Mouse (Mus musculus): ENCODE results near the gene Olfr98. TPM values are rescaled to one million over a fixed set of nuclear protein-coding genes. Genes with fewer than 3 reads are reported as not detected.
"Not testable (repeated sequence)": the region's sequence is repeated elsewhere in the genome, so short reads cannot be mapped to it uniquely, and the experiment has no call there.

The Olfr98 gene
- total RNA-seq, 2 experiments from 2014 or later = not detected

DNA sequence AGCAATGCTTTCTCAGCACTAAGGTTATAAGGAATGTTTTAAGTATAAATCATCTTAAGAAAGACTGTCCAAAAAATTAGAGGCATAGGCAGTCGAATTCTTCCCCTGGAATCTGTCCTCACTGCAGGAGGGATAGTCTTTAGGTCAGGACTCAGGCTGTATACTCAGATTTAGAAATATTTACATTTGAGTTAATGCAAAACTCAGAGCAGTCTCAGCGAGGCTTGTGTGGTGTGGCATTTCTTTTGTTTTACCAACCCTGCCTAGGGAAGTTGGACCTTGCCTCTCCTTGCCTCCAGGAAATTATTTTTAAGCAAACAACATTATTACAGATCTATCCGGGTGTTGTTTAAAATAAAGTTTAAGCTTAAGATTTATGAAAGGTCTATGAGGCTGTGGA lies 21.4 kb downstream of the Olfr98 start:
- intact Hi-C loops (cut with DNase I) = no loop called here
- no peak for TF ChIP-seq CTCF (IDR thresholded peaks at IDR 0.05)
- no peak overlapping the region for H3K4me3 ChIP-seq
- H3K27ac ChIP-seq = no peak overlapping the region
- no peak for DNase-seq

DNA sequence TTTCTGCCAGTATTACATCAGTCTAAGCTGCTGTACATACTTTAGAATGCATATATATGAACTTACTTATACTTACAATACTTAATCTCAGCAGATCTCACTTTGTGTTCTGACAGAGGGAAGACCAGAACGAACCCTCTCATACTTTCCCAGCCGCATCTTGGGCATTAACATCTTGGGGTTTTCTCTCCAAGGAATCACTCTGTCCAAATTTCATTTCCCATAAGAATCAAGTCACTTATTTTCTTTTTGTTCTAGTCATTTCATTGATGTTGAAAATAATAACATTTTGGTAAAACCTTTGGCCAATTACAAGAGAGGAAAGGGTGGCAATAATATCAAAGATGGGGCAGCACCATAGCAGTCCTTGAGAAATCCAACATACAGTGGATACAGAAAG lies 26.3 kb downstream of the Olfr98 start, which contains the start of gene Olfr97:
Gene Olfr97 (minus strand): TSS at position 101 of the 400 bp plus-strand sequence.
- H3K4me3 ChIP-seq; H3K27ac ChIP-seq; intact Hi-C loops (cut with DNase I); DNase-seq: not testable (repeated sequence)

GRCm38 (mm10) chr17:37221879-37222278 lies 41.7 kb downstream of the Olfr98 start:
- Histone ChIP-seq H3K4me3 (no peak overlapping the region), H3K27ac (no peak overlapping the region)
- TF ChIP-seq CTCF (IDR thresholded peaks at IDR 0.05) = peak; percentile 18; the same call in 1 of the 2 replicates
- no peak for DNase-seq
- intact Hi-C loops (cut with DNase I) = no loop called here

DNA sequence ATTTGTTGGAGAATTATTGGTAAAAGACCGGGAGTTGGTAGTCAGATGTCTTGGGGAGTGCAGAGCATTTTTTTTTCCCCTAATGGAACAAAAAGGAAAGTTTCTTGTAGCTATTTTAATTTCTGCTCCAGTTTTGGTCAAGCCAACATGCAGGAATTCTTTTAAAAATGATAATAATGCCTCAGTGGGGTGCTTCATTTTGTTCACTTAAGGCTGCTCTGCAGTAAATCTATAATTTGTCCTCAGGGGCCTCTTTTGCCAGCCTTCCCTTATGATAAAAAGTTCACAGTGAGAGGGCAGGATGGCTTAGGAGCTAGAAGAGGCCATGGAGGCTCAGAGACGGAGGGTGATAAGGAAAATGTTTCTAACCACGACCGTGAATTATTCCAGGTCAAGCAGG lies 43.7 kb downstream of the Olfr98 start, which contains the start of gene Olfr96:
Gene Olfr96 (plus strand): TSS at position 301 of the 400 bp plus-strand sequence.
- no peak within 1 kb of the TSS for H3K27ac ChIP-seq
- DNase-seq = no peak
- no peak within 1 kb of the TSS for H3K4me3 ChIP-seq
- TF ChIP-seq CTCF (IDR thresholded peaks at IDR 0.05) = no peak
- intact Hi-C loops (cut with DNase I) = no loop called here

- DNase-seq = peak; percentile 50
- Histone ChIP-seq H3K4me3 (no peak overlapping the region), H3K27ac (no peak overlapping the region)
- TF ChIP-seq CTCF (IDR thresholded peaks at IDR 0.05) = no peak
- intact Hi-C loops (cut with DNase I) = no loop called here
Measured at GRCm38 (mm10) chr17:37218486-37218885, 45.1 kb downstream of the Olfr98 start.

DNA sequence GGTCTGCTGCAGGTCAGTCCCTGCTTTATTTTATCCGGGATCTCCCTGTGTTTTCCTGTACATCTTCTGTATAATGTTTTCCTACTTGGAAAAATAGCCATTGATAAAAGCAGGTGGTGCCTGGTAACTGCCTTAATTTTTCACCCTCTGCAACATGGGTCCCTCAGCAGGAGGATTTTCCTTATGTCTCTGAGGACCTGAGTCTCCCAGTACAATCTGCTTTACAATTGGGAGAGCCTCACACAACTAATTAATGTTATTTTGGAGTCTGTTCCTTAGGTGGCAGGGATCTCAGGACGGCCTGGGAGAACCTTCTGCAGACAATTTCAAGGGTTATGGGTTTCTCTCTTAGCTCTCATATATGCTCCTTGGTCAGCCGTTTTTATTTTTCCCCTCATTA lies 50.5 kb downstream of the Olfr98 start, which contains the start of gene Olfr95:
Gene Olfr95 (minus strand): TSS at position 101 of the 400 bp plus-strand sequence.
- no peak for TF ChIP-seq CTCF (IDR thresholded peaks at IDR 0.05)

More for the DNA sequence above, 50.5 kb downstream of the Olfr98 start, which contains the start of gene Olfr95:
- DNase-seq = no peak
- intact Hi-C loops (cut with DNase I) = no loop called here
- Histone ChIP-seq H3K27ac (no peak within 1 kb of the TSS), H3K4me3 (no peak within 1 kb of the TSS)

Other genes with a start within 250 kb of the Olfr98 start
- not detected for gene Mog, start 240.4 kb downstream of the Olfr98 start, total RNA-seq (2021)
- gene Gabbr1, start 217.8 kb downstream of the Olfr98 start, total RNA-seq (2021) = 1 to 10 TPM; 8.5 to 9.1 TPM
- not detected for gene Olfr90, start 175.2 kb downstream of the Olfr98 start, total RNA-seq (2021)
- gene Olfr91, start 165.5 kb downstream of the Olfr98 start, total RNA-seq (2021) = not detected
- gene Olfr92, start 143.7 kb downstream of the Olfr98 start, total RNA-seq (2021) = not detected
- not detected for gene Olfr93, start 102.3 kb downstream of the Olfr98 start, total RNA-seq (2021)
- not detected for gene Ubd, start 69.9 kb downstream of the Olfr98 start, total RNA-seq (2021)
- not detected for gene Olfr94, start 62.8 kb downstream of the Olfr98 start, total RNA-seq (2021)
- not detected for gene Olfr95, start 50.6 kb downstream of the Olfr98 start, total RNA-seq (2021)
- gene Olfr96, start 43.6 kb downstream of the Olfr98 start, total RNA-seq (2021) = not detected
- gene Olfr97, start 26.4 kb downstream of the Olfr98 start, total RNA-seq (2021) = not detected
- gene H2-M3, start 6.5 kb upstream of the Olfr98 start, total RNA-seq (2021) = 1 to 10 TPM in 1 of 2 experiments, under 1 TPM in 1; 0.77 to 1.6 TPM
- not detected for gene Olfr99, start 19.7 kb upstream of the Olfr98 start, total RNA-seq (2021)
- gene Olfr101, start 40.6 kb upstream of the Olfr98 start, total RNA-seq (2021) = not detected
- not detected for gene Olfr102, start 53.3 kb upstream of the Olfr98 start, total RNA-seq (2021)
- not detected for gene Olfr103, start 75.9 kb upstream of the Olfr98 start, total RNA-seq (2021)
- not detected for gene Olfr104-ps, start 95.8 kb upstream of the Olfr98 start, total RNA-seq (2021)
- gene Olfr105-ps, start 115.3 kb upstream of the Olfr98 start, total RNA-seq (2021) = not detected
- gene Olfr106-ps, start 126.6 kb upstream of the Olfr98 start, total RNA-seq (2021) = not detected
- not detected for gene Olfr107, start 135.5 kb upstream of the Olfr98 start, total RNA-seq (2021)
- not detected for gene Olfr108, start 181.7 kb upstream of the Olfr98 start, total RNA-seq (2021)
- gene Olfr109, start 195.2 kb upstream of the Olfr98 start, total RNA-seq (2021) = not detected
- not detected for gene H2-M2, start 219.8 kb upstream of the Olfr98 start, total RNA-seq (2021)
- not detected for gene Olfr110, start 228.7 kb upstream of the Olfr98 start, total RNA-seq (2021)
- not detected for gene Olfr111, start 244.3 kb upstream of the Olfr98 start, total RNA-seq (2021)